In genomic region chr1:121396501-121396900, GRCm38 (mm10) we compare ENCODE assay signal across 18 mouse cellular contexts. TPM values are rescaled to one million over a fixed set of nuclear protein-coding genes. Genes with fewer than 3 reads are reported as not detected.
A peak's percentile ranks its signal among the peaks of the same experiment; 100 is the strongest.
DNase-seq lines count a peak whose midpoint lies in the region; ATAC-seq and TF ChIP-seq lines count a peak whose summit lies in the region.
"Had no signal": no experiment of that assay in that cellular context is flagged by ENCODE, and none has a peak within 500 bp of the region (broad histone marks: within the 10 kb centered on the region; RNA-seq: fewer than 3 reads in every experiment).

No protein-coding gene starts in this region.

- no peak overlapping the region for H3K4me2 ChIP-seq in forebrain, postnatal 0 days (ENCODE audit: low read depth)
- no peak overlapping the region for H3K4me2 ChIP-seq in forebrain, embryonic 15.5 days (replicated peaks)
- H3K4me2 ChIP-seq: heart, embryonic 13.5 days; hindbrain, embryonic 15.5 days had no signal

- TF ChIP-seq CTCF in forebrain, postnatal 0 days (IDR thresholded peaks at IDR 0.05; ENCODE audit: low read depth): no peak
- no peak for TF ChIP-seq CTCF in embryonic fibroblast, embryonic 13.5 days (IDR thresholded peaks at IDR 0.05; ENCODE audit: borderline replicate concordance, insufficient read depth, low read length)

- H3K27me3 ChIP-seq in forebrain, postnatal 0 days (ENCODE audit: insufficient read depth, low read length): no peaks in the 10 kb centered on the region
- no peaks in the 10 kb centered on the region for H3K27me3 ChIP-seq in forebrain, embryonic 15.5 days
- H3K27me3 ChIP-seq: heart, embryonic 13.5 days; hindbrain, embryonic 15.5 days; Patski had no signal

- TF ChIP-seq POLR2A in embryonic fibroblast, embryonic 13.5 days (IDR thresholded peaks at IDR 0.05; ENCODE audit: low read depth, low read length): no peak

- H3K36me3 ChIP-seq in forebrain, postnatal 0 days (ENCODE audit: insufficient read depth): no peaks in the 10 kb centered on the region
- no peaks in the 10 kb centered on the region for H3K36me3 ChIP-seq in forebrain, embryonic 15.5 days
- H3K36me3 ChIP-seq: heart, embryonic 13.5 days; hindbrain, embryonic 15.5 days had no signal

- peak; percentile 15 for DNase-seq in adrenal gland, adult 2 months
- DNase-seq in adrenal gland, postnatal 14 days: no peak
- peak; percentile 61 for DNase-seq in forebrain, postnatal 0 days
- peak; percentile 72 for DNase-seq in 3T3-L1 (ENCODE audit: low read depth, low spot score)
- DNase-seq in cerebellum, adult 8-10 months: no peak
- DNase-seq: cerebellum, adult 11-12 months; cerebellum, adult 9-11 months; cerebellum, postnatal 36 days; gastrocnemius, postnatal 14 days; heart, postnatal 36 days; kidney, adult 2 months had no signal

- H3K27ac ChIP-seq in forebrain, postnatal 0 days (ENCODE audit: low read depth, low read length): no peak overlapping the region
- no peak overlapping the region; the same call in 1 of the 2 replicates for H3K27ac ChIP-seq in forebrain, embryonic 15.5 days (replicated peaks)
- peak overlapping the region; percentile 92 for H3K27ac ChIP-seq in embryonic fibroblast, embryonic 13.5 days (ENCODE audit: insufficient read depth, low read length)
- H3K27ac ChIP-seq: heart, embryonic 13.5 days; hindbrain, embryonic 15.5 days had no signal

- no peaks in the 10 kb centered on the region for H3K9me3 ChIP-seq in forebrain, postnatal 0 days (ENCODE audit: low read length)
- H3K9me3 ChIP-seq in forebrain, embryonic 15.5 days: no peaks in the 10 kb centered on the region
- H3K9me3 ChIP-seq: heart, embryonic 13.5 days; hindbrain, embryonic 15.5 days had no signal

- peak; percentile 49 for ATAC-seq in forebrain, postnatal 0 days
- no peak for ATAC-seq in forebrain, embryonic 15.5 days (replicated peaks)
- ATAC-seq: activated CD4-positive, CD25-positive, alpha-beta regulatory T cell, adult 4 months; intestine, embryonic 16.5 days; Patski had no signal

- no peak overlapping the region for H3K9ac ChIP-seq in forebrain, postnatal 0 days
- no peak overlapping the region for H3K9ac ChIP-seq in forebrain, embryonic 15.5 days (replicated peaks)
- H3K9ac ChIP-seq: heart, embryonic 13.5 days; hindbrain, embryonic 15.5 days had no signal

- WGBS in forebrain, postnatal 0 days: 54% methylated on average over 4 of the region's 4 CpGs
- WGBS in forebrain, embryonic 15.5 days: 66% methylated on average over 4 of the region's 4 CpGs

- no peaks in the 10 kb centered on the region for H3K4me1 ChIP-seq in forebrain, postnatal 0 days (ENCODE audit: insufficient read depth)
- H3K4me1 ChIP-seq in forebrain, embryonic 15.5 days: peaks cover 47% of the 10 kb centered on the region
- H3K4me1 ChIP-seq in embryonic fibroblast, embryonic 13.5 days (ENCODE audit: control insufficient read depth, insufficient read depth, low read length): peaks cover 37% of the 10 kb centered on the region

- no peak overlapping the region for H3K4me3 ChIP-seq in forebrain, postnatal 0 days (ENCODE audit: low read depth, low read length)
- no peak overlapping the region for H3K4me3 ChIP-seq in forebrain, embryonic 15.5 days
- no peak overlapping the region for H3K4me3 ChIP-seq in embryonic fibroblast, embryonic 13.5 days (ENCODE audit: insufficient read depth, low read length)
- H3K4me3 ChIP-seq: heart, embryonic 13.5 days; hindbrain, embryonic 15.5 days had no signal

RNA-seq across cellular contexts. Expression of gene Ccdc93, which starts 34.3 kb away (rescaled TPM):
- total RNA-seq in adrenal gland, adult 2 months (2021): 10 to 100 TPM; 21.7 to 22.2 TPM
- polyA plus RNA-seq in adrenal gland, adult 2 months (2012; rRNA removed): 3.8 and 4.6 TPM in 2 replicates
- total RNA-seq in adrenal gland, postnatal 14 days (2021): 21.5 and 24.6 TPM in 2 replicates
- total RNA-seq in forebrain, postnatal 0 days (2014; rRNA removed): 13.5 and 14.6 TPM in 2 replicates
- polyA plus RNA-seq in forebrain, postnatal 0 days (2015; fragmentation: Nextera tagmentation; extraction: Ambion mirVana): 3.8 and 6.7 TPM in 2 replicates
- polyA plus RNA-seq in forebrain, embryonic 15.5 days (2015; fragmentation: Nextera tagmentation; extraction: Ambion mirVana): 11.5 and 12.9 TPM in 2 replicates
- 22.7 and 23.9 TPM in 2 replicates for polyA plus RNA-seq in embryonic fibroblast, embryonic 13.5 days (2011; ENCODE audit: insufficient read length, low read depth, missing spikeins)

Comparison
In these comparisons a context has a peak if more than half of its experiments do, and no peak if none do; other contexts are left out.
1. DNase-seq: peak in adrenal gland, adult 2 months (single experiment), forebrain, postnatal 0 days (single experiment) and 3T3-L1 (single experiment); none in adrenal gland, postnatal 14 days (single experiment) and cerebellum, adult 8-10 months (single experiment).